Mouse (Mus musculus) heart, embryonic 13.5 days (tissue): ENCODE measurements around the gene Bahd1. TPM values are rescaled to one million over a fixed set of nuclear protein-coding genes. Genes with fewer than 3 reads are reported as not detected.

Experiments
- ATAC-seq: fragments of 200-750 bp; cut with Nextera tagmentation; 2 replicates; pipeline ENCODE4 v1.8.0; 2017; ENCODE audit warnings: moderate TSS enrichment; ENCODE audit not compliant: insufficient number of reproducible peaks, low FRiP score, low TSS enrichment; ENCODE audit errors: extremely low read depth
- H3K27ac ChIP-seq: fragments of 300-500 bp; sonication (generic); replicated peaks from 2 replicates; pipeline ENCODE4 v1.5.1; 2015; ENCODE audit warnings: moderate library complexity, mild to moderate bottlenecking, inconsistent platforms
- H3K27me3 ChIP-seq: fragments of 300-500 bp; sonication (generic); replicated peaks from 2 replicates; pipeline ENCODE4 v1.6.1; 2015; ENCODE audit warnings: mild to moderate bottlenecking, inconsistent platforms
- H3K36me3 ChIP-seq: fragments of 300-500 bp; sonication (generic); 2 replicates; pipeline ENCODE4 v1.6.1; 2015; ENCODE audit warnings: mild to moderate bottlenecking, inconsistent platforms
- H3K4me1 ChIP-seq: fragments of 300-500 bp; sonication (generic); 2 replicates; pipeline ENCODE4 v1.6.1; 2015; ENCODE audit warnings: inconsistent platforms
- H3K4me2 ChIP-seq: fragments of 300-500 bp; sonication (generic); 2 replicates; pipeline ENCODE4 v1.6.1; 2015; ENCODE audit warnings: inconsistent platforms, mild to moderate bottlenecking, moderate library complexity
- H3K4me3 ChIP-seq: fragments of 300-500 bp; sonication (generic); 2 replicates; pipeline ENCODE4 v1.5.1; 2015; ENCODE audit warnings: moderate library complexity, mild to moderate bottlenecking, inconsistent platforms
- H3K9ac ChIP-seq: fragments of 300-500 bp; sonication (generic); 2 replicates; pipeline ENCODE4 v1.6.1; 2015; ENCODE audit warnings: inconsistent platforms, mild to moderate bottlenecking, moderate library complexity
- H3K9me3 ChIP-seq: fragments of 300-500 bp; sonication (generic); 2 replicates; pipeline ENCODE4 v1.6.1; 2016; ENCODE audit warnings: inconsistent platforms
- WGBS: fragments of 180-500 bp; shearing (Covaris S2); methylation state at CpG from one replicate; pipeline ENCODE4 v1.1.7; 2015; ENCODE audit warnings: mixed read lengths; 5-methylcytosine and 5-hydroxymethylcytosine counted together
- polyA plus RNA-seq: library from polyadenylated mRNA; unstranded; fragments of >200 nt; fragmentation: Nextera tagmentation; extraction: Ambion mirVana; gene quantifications from 2 replicates; pipeline ENCODE4 v1.2.1, GENCODE M21; 2015

Gene Bahd1
- polyA plus RNA-seq, 1 experiment from 2014 or later: 2.3 TPM

- Histone ChIP-seq H3K27ac (no peak overlapping the region), H3K9ac (peak overlapping the region; percentile 37), H3K9me3 (no peaks in the 10 kb centered on the region), H3K27me3 (no peaks in the 10 kb centered on the region), H3K4me3 (no peak overlapping the region; the same call in 1 of the 2 replicates), H3K4me2 (peak overlapping the region; percentile 35), H3K4me1 (peaks cover 52% of the 10 kb centered on the region), H3K36me3 (peaks cover 20% of the 10 kb centered on the region)
- WGBS: 43% methylated on average over 11 of the region's 11 CpGs
- ATAC-seq: no peak
Measured at GRCm38 (mm10) chr2:118913551-118914276, 13.5 kb downstream of the Bahd1 start.

- Histone ChIP-seq H3K27ac (no peak overlapping the region), H3K4me2 (no peak overlapping the region), H3K4me1 (peaks cover 54% of the 10 kb centered on the region), H3K4me3 (no peak overlapping the region), H3K9ac (no peak overlapping the region), H3K27me3 (no peaks in the 10 kb centered on the region), H3K9me3 (no peaks in the 10 kb centered on the region), H3K36me3 (peaks cover 30% of the 10 kb centered on the region)
- peak; percentile 10; the same call in 1 of the 2 replicates for ATAC-seq
- WGBS: 59% methylated on average over 8 of the region's 8 CpGs
Measured at GRCm38 (mm10) chr2:118914685-118915084, 14.5 kb downstream of the Bahd1 start.

- ATAC-seq: no peak
- H3K4me1 ChIP-seq: peaks cover 54% of the 10 kb centered on the region
Measured at GRCm38 (mm10) chr2:118916436-118916835, 16.3 kb downstream of the Bahd1 start.

GRCm38 (mm10) chr2:118918543-118918942 lies 18.4 kb downstream of the Bahd1 start:
- H3K4me2 ChIP-seq: no peak overlapping the region
- no peak overlapping the region for H3K4me3 ChIP-seq
- H3K27ac ChIP-seq: no peak overlapping the region
- peaks cover 40% of the 10 kb centered on the region for H3K4me1 ChIP-seq
- H3K36me3 ChIP-seq: peaks cover 68% of the 10 kb centered on the region
- no peaks in the 10 kb centered on the region for H3K27me3 ChIP-seq
- H3K9me3 ChIP-seq: no peaks in the 10 kb centered on the region
- H3K9ac ChIP-seq: no peak overlapping the region
- 30% methylated on average over 1 of the region's 1 CpGs for WGBS
- ATAC-seq: no peak

More at GRCm38 (mm10) chr2:118916436-118916835, 16.3 kb downstream of the Bahd1 start:
- 88% methylated on average over 17 of the region's 17 CpGs for WGBS
- H3K4me2 ChIP-seq: no peak overlapping the region
- H3K27me3 ChIP-seq: no peaks in the 10 kb centered on the region
- no peak overlapping the region for H3K4me3 ChIP-seq
- no peak overlapping the region for H3K27ac ChIP-seq
- H3K36me3 ChIP-seq: peaks cover 47% of the 10 kb centered on the region
- no peaks in the 10 kb centered on the region for H3K9me3 ChIP-seq
- no peak overlapping the region for H3K9ac ChIP-seq

- Histone ChIP-seq H3K36me3 (peaks cover 71% of the 10 kb centered on the region), H3K4me3 (no peak overlapping the region), H3K27me3 (no peaks in the 10 kb centered on the region)
Measured at GRCm38 (mm10) chr2:118920428-118920827, 20.3 kb downstream of the Bahd1 start.

GRCm38 (mm10) chr2:118925952-118926351 lies 25.8 kb downstream of the Bahd1 start:
- H3K27me3 ChIP-seq: no peaks in the 10 kb centered on the region
- under 1% methylated on average over 6 of the region's 6 CpGs for WGBS
- H3K4me1 ChIP-seq: peaks cover 31% of the 10 kb centered on the region
- no peak for ATAC-seq
- no peaks in the 10 kb centered on the region for H3K9me3 ChIP-seq
- H3K4me2 ChIP-seq: peak overlapping the region; percentile 89
- peak overlapping the region; percentile 69 for H3K27ac ChIP-seq
- H3K36me3 ChIP-seq: peaks cover 28% of the 10 kb centered on the region
- peak overlapping the region; percentile 82 for H3K4me3 ChIP-seq
- H3K9ac ChIP-seq: peak overlapping the region; percentile 91

More at GRCm38 (mm10) chr2:118920428-118920827, 20.3 kb downstream of the Bahd1 start:
- no peak for ATAC-seq
- Histone ChIP-seq H3K4me1 (peaks cover 25% of the 10 kb centered on the region), H3K9me3 (no peaks in the 10 kb centered on the region), H3K27ac (no peak overlapping the region), H3K9ac (no peak overlapping the region), H3K4me2 (no peak overlapping the region)
- WGBS: 79% methylated on average over 3 of the region's 3 CpGs

- Histone ChIP-seq H3K9ac (peak within 1 kb of the TSS; percentile 91), H3K4me1 (peaks cover 31% of the 10 kb centered on the region), H3K27me3 (no peaks in the 10 kb centered on the region), H3K36me3 (peaks cover 23% of the 10 kb centered on the region), H3K27ac (peak within 1 kb of the TSS; percentile 69), H3K4me2 (peak within 1 kb of the TSS; percentile 89), H3K4me3 (peak within 1 kb of the TSS; percentile 82), H3K9me3 (no peaks in the 10 kb centered on the region)
- ATAC-seq: peak; percentile 72; the same call in 1 of the 2 replicates
- WGBS: under 1% methylated on average over 47 of the region's 47 CpGs
Measured at GRCm38 (mm10) chr2:118926361-118926997, 26.3 kb downstream of the Bahd1 start, which contains the start of gene Chst14. Chst14 (plus strand) TSS chr2:118926496.

GRCm38 (mm10) chr2:118926998-118927739 lies 27.0 kb downstream of the Bahd1 start:
- ATAC-seq: no peak

GRCm38 (mm10) chr2:118941341-118941740 lies 41.2 kb downstream of the Bahd1 start:
- no peak overlapping the region for H3K9ac ChIP-seq
- H3K9me3 ChIP-seq: no peaks in the 10 kb centered on the region
- no peak overlapping the region for H3K4me3 ChIP-seq
- H3K27ac ChIP-seq: no peak overlapping the region
- H3K4me2 ChIP-seq: no peak overlapping the region
- H3K36me3 ChIP-seq: no peaks in the 10 kb centered on the region
- no peaks in the 10 kb centered on the region for H3K4me1 ChIP-seq
- no peaks in the 10 kb centered on the region for H3K27me3 ChIP-seq
- 58% methylated on average over 7 of the region's 7 CpGs for WGBS
- no peak for ATAC-seq

More at GRCm38 (mm10) chr2:118926998-118927739, 27.0 kb downstream of the Bahd1 start:
- Histone ChIP-seq H3K4me3 (peak overlapping the region; percentile 82), H3K9ac (peak overlapping the region; percentile 91), H3K27me3 (no peaks in the 10 kb centered on the region), H3K27ac (0 out of 2 replicates have a peak overlapping the region, but pooled peaks have one; percentile 69), H3K9me3 (no peaks in the 10 kb centered on the region), H3K36me3 (peaks cover 17% of the 10 kb centered on the region), H3K4me2 (peak overlapping the region; percentile 89), H3K4me1 (peaks cover 31% of the 10 kb centered on the region)
- 30% methylated on average over 31 of the region's 31 CpGs for WGBS

- no peak overlapping the region for H3K4me2 ChIP-seq
- no peak overlapping the region for H3K9ac ChIP-seq
- H3K9me3 ChIP-seq: no peaks in the 10 kb centered on the region
- H3K36me3 ChIP-seq: no peaks in the 10 kb centered on the region
- 75% methylated on average over 6 of the region's 6 CpGs for WGBS
- peaks cover 7% of the 10 kb centered on the region; the same call in 1 of the 2 replicates for H3K27me3 ChIP-seq
- H3K27ac ChIP-seq: no peak overlapping the region
- no peak overlapping the region for H3K4me3 ChIP-seq
- H3K4me1 ChIP-seq: no peaks in the 10 kb centered on the region
- no peak for ATAC-seq
Measured at GRCm38 (mm10) chr2:118943232-118943631, 43.1 kb downstream of the Bahd1 start.

GRCm38 (mm10) chr2:118948818-118949217 lies 48.6 kb downstream of the Bahd1 start:
- WGBS: 76% methylated on average over 4 of the region's 4 CpGs
- Histone ChIP-seq H3K4me1 (no peaks in the 10 kb centered on the region), H3K36me3 (no peaks in the 10 kb centered on the region), H3K9ac (no peak overlapping the region), H3K27me3 (peaks cover 7% of the 10 kb centered on the region; the same call in 1 of the 2 replicates), H3K4me3 (no peak overlapping the region), H3K27ac (no peak overlapping the region), H3K4me2 (no peak overlapping the region), H3K9me3 (no peaks in the 10 kb centered on the region)
- no peak for ATAC-seq
